Mouse (Mus musculus): ENCODE results near the gene Aqp8.

Gene Aqp8

DNA sequence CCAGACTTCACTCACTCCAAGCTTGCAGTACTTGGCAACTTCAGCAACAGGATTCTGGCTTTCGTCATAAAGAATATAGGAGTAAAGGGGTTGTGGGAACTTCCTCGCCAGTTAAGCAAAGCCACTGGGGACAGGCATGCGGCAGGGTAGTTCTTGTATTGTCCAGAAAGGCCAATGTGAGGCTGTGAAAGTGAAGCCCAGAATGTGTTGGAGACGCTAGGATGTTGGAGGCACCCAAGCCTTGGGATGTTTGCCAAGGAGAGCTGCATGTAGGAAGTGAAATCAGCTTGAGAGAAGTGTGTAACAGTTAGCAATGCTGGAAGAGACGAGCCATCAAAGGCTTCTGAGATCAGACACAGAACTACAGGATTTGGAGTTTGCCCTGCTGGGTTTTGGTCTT lies 25.6 kb downstream of the Aqp8 start:
- DNase-seq (ENCODE audit: low read depth, low spot score): peak; percentile 54

GRCm38 (mm10) chr7:123499481-123500238 lies 37.6 kb downstream of the Aqp8 start:
- peak; percentile 15 for DNase-seq (ENCODE audit: low read depth, low spot score)

DNA sequence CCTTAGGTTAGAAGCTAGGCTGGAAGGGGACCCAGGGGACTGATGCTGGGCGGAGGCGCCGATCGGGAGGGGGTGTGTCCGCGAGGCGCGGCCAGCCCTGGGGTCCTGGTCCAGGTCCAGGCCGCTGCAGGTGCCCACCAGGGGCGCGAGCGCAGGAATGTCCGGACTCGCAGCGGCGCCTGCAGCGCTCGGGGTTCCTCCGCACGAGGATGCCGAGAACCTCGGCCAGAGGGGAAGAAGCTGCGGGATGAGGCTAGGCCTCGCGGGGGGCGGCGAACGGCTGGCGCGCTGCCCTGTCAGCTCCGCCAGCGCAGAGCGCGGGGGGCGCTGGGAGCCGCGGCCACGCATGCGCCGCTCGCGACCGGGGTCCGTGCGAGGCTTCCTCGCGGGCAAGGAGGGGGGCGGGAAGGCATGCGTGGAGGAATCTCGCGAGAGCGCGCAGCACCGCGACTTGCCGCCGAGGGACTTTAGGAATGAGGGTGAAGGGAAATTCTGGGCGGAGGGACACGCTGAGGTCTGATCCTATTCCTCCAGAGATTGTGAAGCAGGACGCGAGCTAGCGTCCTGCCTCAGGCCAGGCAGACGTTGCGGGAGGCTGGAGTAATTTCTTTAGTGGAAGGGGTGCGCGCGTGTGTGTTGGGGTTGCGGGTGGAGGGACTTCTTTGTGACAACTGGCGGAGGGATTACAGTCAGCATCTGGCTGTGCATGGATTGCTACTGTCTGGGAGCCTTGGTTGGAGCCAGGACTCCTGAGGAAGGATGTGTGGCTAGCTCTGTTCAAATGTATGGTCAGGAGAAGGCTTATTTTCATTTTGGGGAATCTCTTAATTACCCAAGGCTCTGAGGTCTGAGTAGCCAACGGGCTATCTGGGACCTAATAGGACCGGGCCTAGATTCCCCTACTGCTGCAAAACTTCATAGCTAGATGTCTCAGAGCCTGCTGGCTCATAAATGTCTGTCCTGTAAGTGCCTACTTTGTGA lies 38.4 kb downstream of the Aqp8 start, which contains the start of gene Zkscan2:
TSS of gene Zkscan2 (minus strand) at position 211 of the 981 bp plus-strand sequence.
- DNase-seq (ENCODE audit: low read depth, low spot score): peak; percentile 93

- no peak for DNase-seq (ENCODE audit: low read depth, low spot score)
Measured at GRCm38 (mm10) chr7:123503358-123503757, 41.3 kb downstream of the Aqp8 start.

DNA sequence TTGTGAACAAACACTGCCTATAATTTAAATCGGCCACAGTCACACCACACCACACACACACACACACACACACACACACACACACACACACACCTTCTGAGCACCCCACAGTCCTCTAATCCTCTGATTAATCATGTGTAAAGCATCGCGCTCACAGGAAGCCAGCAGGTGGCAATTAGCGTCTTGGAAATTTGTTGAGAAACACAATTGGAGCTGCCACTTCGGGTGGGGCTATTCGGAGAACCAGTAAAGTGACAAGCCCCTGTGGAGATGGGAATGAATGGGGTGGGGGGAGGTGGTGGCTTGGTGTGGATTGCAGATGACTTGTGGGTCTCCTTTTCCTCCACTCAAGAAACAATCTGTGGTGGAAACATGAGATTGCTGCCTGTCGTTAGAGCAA lies 45.9 kb downstream of the Aqp8 start:
- no peak for DNase-seq (ENCODE audit: low read depth, low spot score)

Data from telencephalon, adult 2 months (tissue).